Mouse (Mus musculus) c-Kit-negative CD71-positive TER-119-positive erythroid progenitor cells, embryonic 14.5 days (primary cell): ENCODE data around the gene Spc25.
A peak's percentile ranks its signal among the peaks of the same experiment; 100 is the strongest.

Source experiments
- DNase-seq: peaks from one replicate; pipeline ENCODE4 v3.0.0-alpha.2; 2013; ENCODE audit warnings: low read depth, low spot score

The Spc25 gene

DNA sequence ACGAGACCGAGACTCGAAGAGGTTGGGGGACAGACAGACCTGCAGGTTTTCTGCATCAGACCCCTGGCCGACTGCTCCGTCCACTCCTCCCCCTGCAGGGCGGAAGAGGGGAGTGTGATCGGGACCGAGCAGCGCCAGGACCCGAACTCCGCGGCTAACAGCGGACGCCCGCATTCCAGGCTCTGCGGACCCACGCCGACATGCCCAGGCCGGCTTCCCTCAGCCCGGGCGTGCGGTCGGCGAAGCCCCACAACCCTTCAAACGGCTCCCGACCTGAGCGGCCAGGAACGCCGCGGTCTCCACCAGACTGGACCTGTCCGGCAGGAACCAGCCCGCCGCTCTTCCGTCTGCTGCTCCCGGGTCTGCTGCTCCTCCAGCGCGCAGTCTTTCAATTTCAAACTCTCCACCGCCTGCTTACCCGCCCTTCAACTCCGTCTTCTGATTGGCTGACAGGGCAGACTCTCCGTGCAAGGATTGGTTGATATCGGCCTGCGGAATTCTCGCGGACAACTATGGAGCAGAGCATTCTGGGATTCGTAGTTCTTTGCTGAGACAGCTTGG, at the start of gene Spc25:
Gene Spc25, minus strand, starts transcription at position 404 of the 561 bp plus-strand sequence.
- peak; percentile 94 for DNase-seq

DNA sequence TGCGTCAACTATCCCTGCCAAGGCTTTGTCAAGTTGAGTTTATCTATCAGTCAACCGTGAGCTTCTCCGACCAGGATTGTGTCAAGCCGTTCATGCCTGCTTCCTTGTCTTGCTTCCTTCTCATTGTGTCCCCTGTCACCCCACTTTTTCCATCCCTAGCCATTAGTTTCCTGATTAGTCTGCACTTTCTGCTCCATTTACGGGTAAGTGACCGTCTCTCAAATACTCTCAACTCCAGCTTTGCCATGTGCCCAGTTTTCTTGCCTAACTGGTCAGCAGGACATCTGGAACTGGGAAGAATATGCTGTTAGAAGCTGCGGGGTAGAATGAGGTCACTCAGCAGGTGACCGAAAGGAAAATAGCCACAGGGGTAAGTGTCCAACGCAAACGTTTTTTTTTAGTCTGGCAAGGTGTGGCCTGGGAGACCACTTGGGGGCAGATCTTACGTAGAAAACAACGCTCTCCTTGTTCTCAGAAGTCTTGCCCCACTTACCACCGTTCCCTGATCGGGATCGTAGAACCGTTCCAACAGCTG, 42.3 kb upstream of the Spc25 start:
- no peak for DNase-seq

DNA sequence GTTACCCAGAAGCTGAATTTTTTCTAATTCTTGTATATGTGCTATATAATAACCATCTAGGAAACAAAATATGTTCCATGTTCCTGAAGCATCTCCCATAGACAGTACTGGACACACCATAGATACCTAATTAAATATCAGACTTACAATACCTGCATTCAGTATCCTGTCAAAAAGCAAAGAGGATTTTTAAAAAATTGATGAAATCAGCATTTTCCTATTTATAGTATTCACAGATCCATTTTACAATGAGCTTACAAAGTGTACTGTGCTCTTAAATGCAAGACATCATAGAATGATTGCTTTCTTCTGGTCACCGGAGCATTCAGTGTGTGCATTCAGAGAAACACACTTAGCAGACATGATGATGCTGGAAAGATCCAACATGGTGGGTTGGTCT, 41.1 kb upstream of the Spc25 start:
- DNase-seq, result no peak

DNA sequence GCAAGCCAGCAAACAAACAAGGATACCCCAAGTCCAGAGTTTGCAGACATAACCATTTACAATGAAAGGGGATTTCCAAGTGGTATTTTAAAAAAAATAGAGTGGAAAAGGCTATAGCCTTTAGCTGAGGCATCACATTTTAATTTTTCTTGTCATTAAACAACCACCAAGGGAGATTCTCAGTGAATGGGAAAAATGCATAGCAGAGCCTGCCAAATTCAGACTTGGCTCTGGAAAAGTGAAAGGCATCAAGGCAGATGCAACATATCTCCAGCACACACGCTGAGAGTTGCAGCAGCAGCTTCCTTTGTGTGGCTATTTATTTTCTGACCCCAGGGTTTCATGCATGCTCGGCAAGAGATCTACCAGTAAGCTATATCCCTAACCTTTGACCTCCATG, 38.9 kb upstream of the Spc25 start:
- DNase-seq, result no peak

DNA sequence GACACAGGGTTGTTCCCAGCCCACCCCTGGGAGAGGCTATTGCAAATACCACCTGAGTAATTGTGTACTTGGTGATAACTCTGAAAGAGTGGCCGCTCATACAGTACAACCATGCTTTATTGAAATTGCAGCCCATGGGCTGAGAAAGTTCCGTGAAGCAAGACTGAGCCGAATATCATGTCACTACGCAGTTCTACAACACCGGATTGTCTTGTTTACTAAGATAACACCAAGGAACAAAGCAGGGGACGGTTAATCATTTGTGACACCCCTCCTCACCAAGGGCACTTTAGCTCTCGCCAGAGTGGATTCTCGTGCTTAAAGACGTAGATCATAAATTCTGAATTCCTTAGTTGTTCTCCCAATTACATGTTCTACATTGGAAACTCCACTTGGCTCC, 33.3 kb upstream of the Spc25 start:
- no peak for DNase-seq

DNA sequence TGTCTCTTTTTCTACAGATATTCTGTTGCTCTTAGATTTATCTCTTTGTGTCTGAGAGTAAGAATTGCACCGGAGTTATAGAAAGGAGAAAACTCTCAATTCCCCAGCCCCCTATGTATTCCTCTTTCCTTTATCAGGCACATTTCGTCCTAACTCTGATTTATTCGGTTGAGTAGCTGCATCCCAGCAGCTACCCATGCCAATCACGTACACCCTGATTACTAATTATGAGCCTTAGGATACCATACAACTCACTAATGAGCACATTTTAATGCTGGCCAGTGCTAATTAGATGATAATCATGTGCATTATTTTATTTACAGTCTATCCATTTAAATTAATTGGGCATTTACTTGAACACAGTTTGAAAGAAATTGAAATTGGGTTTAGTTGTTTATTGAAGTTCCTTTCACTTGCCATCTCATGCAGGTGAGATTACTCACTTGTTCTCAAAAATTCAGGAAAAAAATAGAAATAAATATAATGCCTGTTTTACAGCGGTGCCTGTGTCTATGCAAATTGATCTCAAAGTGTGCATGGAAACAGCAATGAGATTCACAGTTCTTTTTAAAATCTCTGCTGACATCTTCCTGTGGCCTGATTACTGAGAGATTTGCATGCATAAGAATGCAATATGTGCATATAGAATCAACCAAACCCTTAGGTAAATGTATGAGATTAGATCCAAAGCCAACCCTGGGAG, 29.1 kb upstream of the Spc25 start:
- no peak for DNase-seq

DNA sequence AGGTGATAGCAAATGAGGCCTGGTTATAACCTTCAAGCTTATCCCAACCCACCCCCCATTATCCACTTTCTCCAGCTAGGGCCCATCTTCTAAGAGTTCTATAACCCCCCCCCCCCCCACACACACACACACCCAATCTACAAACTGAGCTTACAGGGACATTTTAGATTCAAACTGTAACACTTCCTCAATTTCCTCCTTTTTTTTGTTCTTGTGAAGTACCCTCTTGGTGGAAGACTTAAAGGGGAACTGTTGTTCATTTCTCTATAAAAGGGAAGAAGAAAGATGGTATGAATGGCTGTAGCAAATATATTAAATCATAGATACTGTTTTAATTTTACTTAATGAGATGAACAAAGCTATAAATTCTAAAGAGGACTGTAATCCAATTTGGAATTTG, 26.1 kb upstream of the Spc25 start:
- no peak for DNase-seq

DNA sequence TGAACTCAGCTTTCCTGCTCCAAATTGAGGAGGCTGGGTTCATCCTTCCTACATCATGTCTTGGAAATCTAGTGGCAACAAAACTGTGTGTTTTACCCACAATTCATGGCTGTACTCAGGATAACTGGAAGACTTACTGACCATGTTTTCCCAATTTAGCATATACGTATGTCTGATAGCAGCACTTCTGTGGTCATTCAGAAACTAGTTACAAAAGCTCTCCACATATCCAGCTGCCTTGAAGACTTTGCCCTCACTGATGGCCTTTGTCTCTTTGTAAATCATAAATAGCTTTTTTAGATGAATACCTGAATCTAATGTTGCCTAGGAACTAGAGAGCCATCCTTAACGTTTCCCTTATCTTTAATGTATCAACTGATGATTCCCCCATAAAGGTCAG, 24.1 kb upstream of the Spc25 start:
- no peak for DNase-seq

DNA sequence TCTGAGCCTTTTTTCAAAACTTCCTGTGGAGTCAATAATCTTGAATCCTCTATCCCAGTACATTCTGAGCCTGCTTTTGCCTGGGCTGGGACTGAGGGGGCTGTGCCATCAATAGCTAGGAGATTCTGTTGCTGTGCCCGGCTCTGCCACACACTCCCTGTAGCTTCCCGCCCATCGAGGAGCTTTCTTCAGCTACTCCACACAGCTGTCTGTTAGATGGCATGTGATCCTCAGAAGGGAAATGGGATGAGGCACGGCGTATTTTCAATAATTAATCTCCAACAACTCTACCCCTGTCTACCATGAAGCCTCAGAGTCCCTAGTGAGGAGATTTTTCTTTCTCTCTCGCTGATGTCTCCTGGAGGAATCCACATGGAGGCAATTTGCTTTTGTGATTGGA, 22.6 kb upstream of the Spc25 start:
- DNase-seq, result no peak

DNA sequence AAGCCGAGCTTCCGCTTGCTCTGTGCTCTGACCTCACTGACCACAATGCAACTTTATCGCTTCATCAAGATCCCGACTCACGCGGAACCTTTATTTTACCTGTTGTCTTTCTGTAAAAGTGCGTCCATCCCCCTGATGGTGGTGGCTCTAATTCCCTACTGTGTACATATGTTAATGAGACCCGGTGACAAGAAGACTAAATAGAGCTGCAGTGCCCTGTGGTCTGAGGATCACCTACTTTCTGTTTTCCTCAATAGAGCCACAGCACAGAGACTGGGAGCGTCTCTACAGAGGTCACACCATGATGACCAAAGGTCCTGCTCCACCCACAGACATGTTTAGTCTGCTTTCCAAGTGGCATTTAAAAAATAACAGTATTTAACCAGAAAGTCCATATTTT, 20.9 kb upstream of the Spc25 start:
- DNase-seq, result no peak

DNA sequence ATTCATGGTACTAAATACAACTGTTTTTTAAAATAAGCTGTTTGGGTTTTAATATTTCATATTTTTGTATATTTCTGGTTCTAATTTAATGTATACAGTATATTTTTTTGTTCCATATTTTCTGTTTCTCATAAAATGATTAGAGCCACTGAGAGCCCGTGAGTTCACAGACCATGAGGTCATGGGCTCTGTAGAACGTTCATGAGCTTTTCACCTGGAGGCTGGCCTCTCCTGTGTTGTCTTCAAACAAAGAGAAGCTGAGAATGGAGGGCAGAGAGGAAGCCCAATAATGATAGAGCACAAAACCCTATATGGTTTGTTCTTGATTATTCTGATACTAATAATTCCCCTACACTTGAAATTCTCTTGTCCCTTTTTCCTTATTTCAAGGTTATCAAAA, 18.7 kb upstream of the Spc25 start:
- DNase-seq, result no peak

DNA sequence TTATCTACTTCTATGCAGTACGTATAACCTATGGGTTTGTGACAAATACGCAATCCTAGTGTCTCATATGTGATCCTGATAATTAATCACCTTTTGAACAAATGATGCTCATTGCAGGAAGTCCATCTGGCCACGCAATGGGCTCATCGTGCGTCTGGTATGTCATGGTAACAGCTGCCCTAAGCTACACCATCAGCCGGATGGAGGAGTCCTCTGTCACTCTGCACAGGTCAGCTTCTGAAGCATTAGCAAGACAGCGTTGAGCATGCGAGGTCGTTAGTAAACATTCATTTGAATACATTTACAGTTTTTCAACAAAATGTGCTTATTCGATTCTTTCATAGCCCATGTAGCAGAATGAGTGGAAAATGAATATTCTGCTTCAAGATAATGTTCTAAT, 16.8 kb upstream of the Spc25 start:
- DNase-seq, result no peak

DNA sequence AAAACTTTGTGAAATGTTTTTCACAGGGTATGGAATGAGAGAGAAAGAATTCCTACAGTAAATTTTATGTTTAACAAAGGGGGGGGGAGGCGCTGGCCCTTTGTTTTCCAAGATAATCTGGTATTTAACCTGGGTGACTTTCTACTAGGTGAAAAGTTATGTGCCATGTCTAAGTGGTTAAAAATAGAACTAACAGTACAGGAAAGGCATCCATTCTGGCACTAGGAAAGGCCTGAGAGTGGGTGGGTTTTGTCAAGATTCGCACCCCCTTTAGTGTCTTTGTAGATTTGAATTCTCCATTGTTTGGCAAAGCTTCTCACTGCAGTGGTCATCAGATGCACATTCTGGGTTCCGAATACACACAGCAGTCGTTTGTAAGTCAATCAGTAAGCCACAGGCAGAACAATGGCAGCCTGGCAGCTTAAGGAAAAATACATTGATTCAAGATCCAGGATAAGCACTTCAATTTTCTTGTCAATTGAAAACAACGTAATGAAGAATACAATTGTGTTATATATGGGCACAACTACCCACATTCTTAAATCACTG, 15.9 kb upstream of the Spc25 start:
- DNase-seq, result no peak

DNA sequence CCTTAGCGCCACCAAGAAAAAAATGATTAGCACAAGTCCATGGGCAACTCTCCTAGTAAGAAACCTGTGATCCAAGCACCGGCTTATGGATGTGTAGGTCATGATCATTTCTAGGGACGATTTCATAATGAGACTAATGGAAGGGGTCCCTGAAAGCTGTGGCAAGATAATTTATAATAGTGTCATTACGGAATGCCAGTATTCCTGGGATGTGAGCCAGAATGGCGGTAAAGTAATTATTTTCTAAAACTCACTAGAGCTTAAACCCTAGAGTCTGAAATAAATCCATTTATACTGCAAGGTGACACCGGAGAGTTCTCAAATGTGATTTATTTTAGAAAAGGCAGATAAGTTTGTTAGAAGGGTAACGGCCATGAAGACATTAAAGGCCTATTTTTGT, 9.2 kb upstream of the Spc25 start:
- no peak for DNase-seq

DNA sequence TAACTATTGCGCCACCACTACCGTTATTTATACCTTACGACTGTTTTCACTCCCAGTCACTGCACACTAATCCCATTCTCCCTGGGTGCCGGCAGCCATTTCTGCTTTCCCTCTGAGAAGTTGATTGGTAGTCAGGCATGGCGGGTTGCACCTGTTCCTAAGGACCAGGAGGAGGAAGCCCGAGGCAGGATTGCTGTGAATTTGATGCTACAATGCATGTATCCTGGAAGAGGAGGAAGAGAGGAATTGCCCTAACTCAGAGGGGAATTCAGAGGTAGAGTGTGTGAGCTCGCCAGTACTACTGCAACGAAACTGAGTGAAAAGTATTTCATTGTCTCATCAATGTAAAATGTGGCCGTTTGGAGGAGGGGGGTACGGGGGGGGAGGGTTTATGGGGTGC, 6.7 kb upstream of the Spc25 start:
- no peak for DNase-seq

DNA sequence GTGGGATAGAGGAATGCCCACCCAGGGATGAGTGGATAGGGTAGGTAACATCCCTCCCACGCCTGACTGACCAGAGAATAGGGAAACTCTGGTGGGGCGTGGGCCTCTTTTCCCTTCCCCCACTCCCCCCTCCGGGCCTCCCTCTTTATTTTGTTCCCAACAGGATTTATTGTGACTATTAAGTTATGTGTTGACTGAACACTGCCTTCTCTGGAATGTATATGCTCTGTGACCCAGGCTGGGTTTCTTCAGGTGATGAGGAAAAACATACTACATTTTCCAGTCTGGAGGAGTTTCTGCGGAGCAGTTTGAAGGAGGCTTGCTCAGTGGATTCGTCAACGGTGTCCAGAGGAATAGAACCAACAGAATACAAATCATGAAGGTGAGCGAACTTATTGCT, 4.8 kb upstream of the Spc25 start, which contains the start of gene G6pc2:
Gene G6pc2, plus strand, starts transcription at position 301 of the 400 bp plus-strand sequence.
- no peak for DNase-seq

DNA sequence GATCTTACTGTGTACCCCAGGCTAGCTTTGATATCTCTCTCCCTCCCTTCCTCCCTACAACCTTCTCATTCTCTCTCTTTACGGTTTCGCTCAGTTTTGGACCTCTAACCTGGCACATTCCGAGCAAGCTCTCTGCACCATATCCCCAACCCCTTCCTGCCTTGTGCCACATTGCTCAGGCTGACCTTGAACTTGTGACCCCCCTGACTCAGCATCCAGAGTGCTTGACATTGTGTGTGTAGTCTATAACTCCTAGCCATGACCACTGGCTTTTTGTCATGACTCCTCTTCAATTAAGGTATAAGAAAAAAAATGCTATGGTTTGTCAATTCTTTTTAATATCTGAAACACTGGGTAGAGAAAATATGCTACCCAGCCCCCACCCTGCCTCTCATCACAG, 3.7 kb upstream of the Spc25 start:
- no peak for DNase-seq

DNA sequence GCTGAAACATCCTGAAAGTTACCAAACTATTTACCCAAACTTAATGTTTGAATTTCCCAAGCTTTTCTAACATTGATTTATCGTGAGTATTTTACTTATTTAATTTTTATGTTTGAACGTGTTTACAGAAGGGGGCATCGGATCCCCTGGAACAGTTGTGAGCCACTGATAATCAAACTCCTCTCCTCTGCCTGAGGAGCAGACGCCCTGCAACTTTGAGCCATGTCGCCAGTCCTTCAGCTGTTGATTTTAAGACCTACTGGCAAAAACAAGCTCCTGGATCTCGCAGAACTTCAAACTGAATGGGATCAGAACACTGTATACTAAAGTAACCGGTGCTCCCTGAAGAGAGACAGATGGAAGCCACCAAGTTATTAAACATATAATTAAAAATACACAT, 529 bp upstream of the Spc25 start:
- DNase-seq, result peak; percentile 44

DNA sequence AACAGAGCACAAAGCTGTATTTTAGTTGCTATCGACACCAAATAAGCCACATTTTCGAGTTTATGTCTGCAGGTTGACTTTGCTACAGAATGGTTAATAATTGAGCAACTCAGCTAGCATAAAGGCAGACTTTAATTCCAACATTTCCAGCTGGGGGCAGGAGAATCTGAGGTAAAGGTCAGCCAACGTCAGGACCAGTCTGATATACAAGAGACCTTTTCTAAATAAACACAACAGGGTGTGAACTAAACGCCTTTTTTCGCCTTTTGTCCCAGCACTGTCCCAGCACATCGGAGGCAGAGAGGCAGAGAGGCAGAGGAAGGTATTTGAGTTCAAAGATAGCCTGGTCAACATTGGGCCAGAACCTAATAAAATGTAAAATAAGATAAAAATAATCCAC, 809 bp downstream of the Spc25 start:
- DNase-seq, result no peak

DNA sequence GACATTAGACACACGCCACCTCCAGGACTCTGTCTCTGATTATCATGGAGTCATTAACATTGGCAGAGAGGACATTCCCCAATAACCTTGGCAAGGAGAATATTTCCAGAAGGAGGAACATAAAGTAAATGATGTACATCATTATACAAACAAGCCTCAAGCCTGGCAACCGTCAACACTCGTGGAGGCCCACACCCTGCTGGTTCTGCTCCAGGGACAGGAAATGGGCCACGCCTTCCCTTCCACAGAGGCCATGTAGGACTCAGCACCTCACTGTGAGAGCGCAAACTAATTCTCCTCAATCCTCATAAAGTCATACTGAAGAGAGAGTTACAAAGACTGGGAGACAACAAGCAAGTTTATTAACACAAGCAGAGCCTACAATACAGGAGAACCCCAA, 12.4 kb downstream of the Spc25 start:
- DNase-seq, result no peak

DNA sequence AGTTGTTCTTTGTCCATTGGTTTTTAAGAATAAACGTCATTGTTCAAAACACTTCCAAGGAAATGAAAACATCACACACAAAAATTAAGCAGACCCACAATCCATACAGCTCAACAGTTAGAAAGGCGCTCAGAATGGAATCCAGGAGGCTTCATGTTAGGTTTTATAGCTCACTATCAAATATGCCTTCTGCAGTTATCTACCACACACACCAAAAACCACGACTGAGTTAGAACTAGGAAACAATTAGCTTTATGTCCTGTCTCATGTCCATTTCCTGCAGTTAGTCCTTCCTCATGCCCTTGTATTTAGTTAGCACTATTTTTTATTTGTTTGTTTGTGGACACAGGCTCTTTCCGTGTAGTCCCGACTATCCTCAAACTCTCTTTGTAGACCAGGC, 14.9 kb downstream of the Spc25 start:
- DNase-seq, result no peak

DNA sequence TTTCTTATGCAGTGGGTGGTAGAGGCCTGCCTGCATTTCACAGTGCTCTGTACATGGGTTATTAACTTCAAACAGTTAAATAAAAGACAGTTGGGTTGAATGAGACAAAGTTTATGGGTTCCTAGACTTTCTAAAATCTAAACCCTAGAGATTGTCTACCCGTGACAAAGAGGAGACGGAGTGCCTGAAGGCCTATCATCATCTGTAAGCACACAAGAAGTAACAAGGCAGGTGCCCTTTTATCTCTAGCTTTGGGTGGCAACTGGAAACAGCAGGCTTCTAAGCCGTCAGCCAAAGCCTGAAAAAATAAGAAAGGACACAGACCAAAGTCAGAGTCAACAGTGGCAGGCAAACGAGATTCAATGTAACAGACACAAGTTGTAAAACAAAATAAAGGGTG, 16.8 kb downstream of the Spc25 start:
- no peak for DNase-seq

DNA sequence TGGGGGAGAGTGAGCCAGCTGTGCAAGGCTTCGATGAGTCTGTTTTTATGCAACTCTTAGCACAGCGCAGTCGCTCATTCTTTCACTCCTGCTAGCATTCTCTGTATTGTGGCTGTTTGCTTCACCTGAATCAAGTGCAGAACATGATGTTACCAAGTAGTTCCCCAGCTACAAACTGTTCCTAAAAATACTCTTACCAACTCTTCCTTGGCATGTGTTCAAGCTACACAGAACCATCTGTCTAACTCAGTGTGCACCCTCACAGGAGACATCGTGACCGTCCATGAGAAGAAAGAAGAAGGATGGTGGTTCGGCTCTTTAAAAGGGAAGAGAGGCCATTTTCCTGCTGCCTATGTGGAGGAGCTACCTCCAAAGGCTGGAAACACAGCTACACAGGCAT, 17.3 kb downstream of the Spc25 start:
- DNase-seq, result no peak
